Mouse (Mus musculus) liver, embryonic 14.5 days (tissue): ENCODE measurements around the gene Fancd2os. TPM values are rescaled to one million over a fixed set of nuclear protein-coding genes. Genes with fewer than 3 reads are reported as not detected.

Source experiments
- ATAC-seq: fragments of 200-750 bp; cut with Nextera tagmentation; 2 replicates; pipeline ENCODE4 v1.8.0; 2017; ENCODE audit warnings: moderate number of reproducible peaks, mild to moderate bottlenecking, moderate library complexity; ENCODE audit not compliant: insufficient read depth
- DNase-seq, 3 experiments: peaks; one replicate each; pipeline ENCODE4 v3.0.0-alpha.2; 2012 to 2013; ENCODE audit warnings: low read depth in 3 of 3, low spot score in 3 of 3
- H3K27ac ChIP-seq: fragments of 300-500 bp; sonication (generic); 2 replicates; pipeline ENCODE4 v1.5.1; 2014; ENCODE audit warnings: moderate library complexity, mild to moderate bottlenecking, control low read depth, inconsistent platforms
- H3K27me3 ChIP-seq: fragments of 300-500 bp; sonication (generic); 2 replicates; pipeline ENCODE4 v1.6.1; 2014; ENCODE audit warnings: mild to moderate bottlenecking, low read length, moderate library complexity; ENCODE audit not compliant: control insufficient read depth, insufficient read depth
- H3K36me3 ChIP-seq: fragments of 300-500 bp; sonication (generic); replicated peaks from 2 replicates; pipeline ENCODE4 v1.6.1; 2014; ENCODE audit warnings: low read depth; ENCODE audit not compliant: control insufficient read depth, insufficient read depth
- H3K4me1 ChIP-seq, 2 experiments: fragments of 200-500 bp in 1 of 2; fragments of 300-500 bp in 1 of 2; sonication (generic) in 1 of 2; replicated peaks; 2 replicates each; pipeline ENCODE4 v1.6.1; 2012 to 2014; ENCODE audit warnings: antibody characterized with exemption in 1 of 2, inconsistent platforms in 1 of 2, low read length in 1 of 2; ENCODE audit not compliant: control insufficient read depth in 2 of 2, insufficient read depth in 2 of 2
- H3K4me2 ChIP-seq: fragments of 300-500 bp; sonication (generic); 2 replicates; pipeline ENCODE4 v1.6.1; 2014; ENCODE audit warnings: low read depth, mild to moderate bottlenecking, control low read depth, moderate library complexity
- H3K4me3 ChIP-seq, 2 experiments: fragments of 200-500 bp in 1 of 2; fragments of 300-500 bp in 1 of 2; sonication (generic) in 1 of 2; 2 replicates each; pipeline ENCODE4 v1.5.1; 2012 to 2014; ENCODE audit warnings: low read depth in 2 of 2, low read length in 2 of 2, mild to moderate bottlenecking in 2 of 2, control low read depth in 1 of 2, inconsistent platforms in 1 of 2, moderate library complexity in 1 of 2; ENCODE audit not compliant: insufficient read depth in 1 of 2
- H3K9ac ChIP-seq: fragments of 300-500 bp; sonication (generic); replicated peaks from 2 replicates; pipeline ENCODE4 v1.6.1; 2014; ENCODE audit warnings: mild to moderate bottlenecking, control low read depth, moderate library complexity
- H3K9me3 ChIP-seq: fragments of 300-500 bp; sonication (generic); 2 replicates; pipeline ENCODE4 v1.6.1; 2016; ENCODE audit warnings: low read length, mixed read lengths; ENCODE audit not compliant: control insufficient read depth
- CTCF ChIP-seq: IDR thresholded peaks from 2 replicates; pipeline ENCODE4 v1.5.1; 2016; ENCODE audit warnings: antibody characterized with exemption, low read depth, control low read depth
- EP300 ChIP-seq: IDR thresholded peaks from 2 replicates; pipeline ENCODE4 v1.6.1; 2016; ENCODE audit warnings: antibody characterized with exemption, low read depth
- WGBS: fragments of 180-500 bp; shearing (Covaris S2); extraction: QIAGEN DNeasy Blood & Tissue Kit; methylation state at CpG from one replicate; pipeline ENCODE4 v1.1.7; 2014; ENCODE audit not compliant: insufficient replicate concordance; 5-methylcytosine and 5-hydroxymethylcytosine counted together
- polyA plus RNA-seq, 2 experiments: library from polyadenylated mRNA; depleted of rRNA in 1 of 2; stranded (reverse) in 1 of 2; unstranded in 1 of 2; fragments of >200 nt; fragmentation: Nextera tagmentation in 1 of 2; extraction: Ambion mirVana in 1 of 2; gene quantifications; 2 replicates each; pipeline versions ENCODE4 v1.2.1 to v1.2.3; 2012 to 2014

Gene Fancd2os
- polyA plus RNA-seq, 2 experiments, result 0.04 to 0.14 TPM

DNA sequence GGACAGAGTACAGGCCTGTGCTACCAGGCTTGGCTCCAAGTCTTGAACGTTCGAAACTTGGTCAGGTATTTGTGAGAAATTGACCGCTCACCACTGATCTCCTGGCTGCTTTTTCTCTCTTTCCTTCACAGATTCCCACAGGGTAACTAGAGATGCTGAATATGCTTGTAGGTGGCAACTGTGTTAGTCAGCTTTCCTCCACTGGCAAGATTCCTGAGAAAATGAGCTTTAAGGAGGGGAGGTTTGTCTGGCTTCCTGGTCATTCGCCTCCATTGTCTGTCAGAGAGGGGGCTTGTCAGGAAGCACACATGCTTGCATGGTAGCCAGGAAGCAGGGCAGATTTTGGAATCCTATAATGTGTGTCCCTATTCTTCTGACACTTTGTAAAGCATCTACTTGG is 17.5 kb downstream of the Fancd2os start:
- Histone ChIP-seq H3K4me3 (no peak overlapping the region), H3K9ac (no peak overlapping the region), H3K4me1 (no peaks in the 10 kb centered on the region), H3K27ac (no peak overlapping the region), H3K36me3 (peaks cover 3% of the 10 kb centered on the region), H3K9me3 (no peaks in the 10 kb centered on the region), H3K27me3 (no peaks in the 10 kb centered on the region), H3K4me2 (no peak overlapping the region)
- ATAC-seq, result no peak
- TF ChIP-seq EP300, result no peak
- TF ChIP-seq CTCF, result no peak
- 89% methylated on average over 4 of the region's 4 CpGs for WGBS
- no peak for DNase-seq

DNA sequence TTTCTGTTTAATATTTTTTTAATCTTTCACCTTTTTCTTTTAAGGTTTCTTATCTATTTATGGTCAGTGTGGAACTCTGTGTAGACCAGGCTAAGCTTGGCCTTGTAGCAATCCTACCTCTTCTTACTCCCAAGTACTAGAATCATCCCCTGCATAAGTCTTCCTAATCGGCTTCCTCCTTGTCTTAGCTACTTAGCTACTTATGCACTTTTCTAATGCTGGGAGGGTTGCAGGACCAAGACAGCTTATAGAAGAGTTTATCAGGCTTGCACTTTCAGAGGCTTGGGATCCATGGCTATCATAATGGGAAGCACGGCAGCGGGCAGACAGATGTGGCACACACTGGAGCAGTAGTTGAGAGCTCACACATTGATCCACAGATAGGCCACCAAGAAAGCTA is 21.2 kb downstream of the Fancd2os start:
- Histone ChIP-seq H3K9ac (no peak overlapping the region), H3K4me1 (no peaks in the 10 kb centered on the region), H3K27me3 (no peaks in the 10 kb centered on the region), H3K36me3 (peaks cover 19% of the 10 kb centered on the region), H3K4me2 (no peak overlapping the region), H3K4me3 (no peak overlapping the region), H3K27ac (no peak overlapping the region), H3K9me3 (no peaks in the 10 kb centered on the region)
- WGBS, result 84% methylated on average over 3 of the region's 3 CpGs
- ATAC-seq (no peak), DNase-seq (no peak)
- TF ChIP-seq CTCF (no peak), EP300 (no peak)

DNA sequence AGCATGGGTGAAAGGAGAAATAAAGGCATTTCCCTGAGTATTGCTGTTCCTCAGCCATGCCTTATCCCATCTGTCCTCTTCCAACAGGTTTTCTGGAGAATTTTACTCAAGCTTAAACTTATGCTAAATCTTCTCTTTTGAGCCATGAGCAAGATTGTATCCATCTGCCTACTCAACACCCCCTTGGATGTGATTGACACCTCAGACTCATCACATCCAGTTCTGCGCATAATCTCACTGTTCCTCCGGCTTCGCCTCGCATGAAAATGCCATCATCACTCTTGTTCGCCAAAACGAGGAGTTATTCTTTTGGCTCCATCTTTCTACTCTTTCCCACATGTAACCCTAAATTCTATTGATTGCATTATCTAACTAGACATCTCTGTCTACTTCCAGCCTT is 24.5 kb downstream of the Fancd2os start:
- no peak overlapping the region for H3K4me3 ChIP-seq

DNA sequence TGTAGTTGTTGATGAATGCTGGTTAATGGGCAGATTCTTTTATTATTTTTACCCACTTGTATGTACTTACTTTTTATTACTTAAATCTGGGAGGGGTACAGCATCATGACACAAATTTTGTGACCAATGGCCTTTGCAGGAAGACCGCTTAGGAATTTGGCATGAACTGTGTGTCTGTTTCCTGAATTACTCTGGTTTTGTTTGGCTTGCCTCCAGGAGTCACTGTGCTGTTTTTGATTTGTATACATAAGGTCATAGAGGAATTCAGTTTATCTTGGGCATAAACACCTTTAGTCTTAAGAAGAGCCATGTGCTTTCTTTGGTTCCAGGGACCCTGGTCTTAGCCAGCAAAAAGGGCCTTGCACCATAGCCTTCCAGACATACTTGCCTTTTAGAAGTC is 36.0 kb downstream of the Fancd2os start:
- ATAC-seq (no peak), DNase-seq (no peak)
- WGBS, result 92% methylated on average over 1 of the region's 1 CpGs
- Histone ChIP-seq H3K9ac (no peak overlapping the region), H3K27me3 (no peaks in the 10 kb centered on the region), H3K4me3 (no peak overlapping the region), H3K4me1 (no peaks in the 10 kb centered on the region), H3K36me3 (peaks cover 27% of the 10 kb centered on the region), H3K4me2 (no peak overlapping the region), H3K9me3 (no peaks in the 10 kb centered on the region), H3K27ac (no peak overlapping the region)
- TF ChIP-seq CTCF (no peak), EP300 (no peak)

More for the DNA sequence above, 24.5 kb downstream of the Fancd2os start:
- no peak for DNase-seq
- H3K4me1 ChIP-seq, result no peaks in the 10 kb centered on the region
- peaks cover 27% of the 10 kb centered on the region for H3K36me3 ChIP-seq
- no peaks in the 10 kb centered on the region for H3K27me3 ChIP-seq
- no peak overlapping the region for H3K27ac ChIP-seq
- ATAC-seq, result no peak
- TF ChIP-seq CTCF (no peak), EP300 (no peak)
- no peak overlapping the region for H3K4me2 ChIP-seq
- no peaks in the 10 kb centered on the region for H3K9me3 ChIP-seq
- 90% methylated on average over 6 of the region's 6 CpGs for WGBS
- no peak overlapping the region for H3K9ac ChIP-seq

DNA sequence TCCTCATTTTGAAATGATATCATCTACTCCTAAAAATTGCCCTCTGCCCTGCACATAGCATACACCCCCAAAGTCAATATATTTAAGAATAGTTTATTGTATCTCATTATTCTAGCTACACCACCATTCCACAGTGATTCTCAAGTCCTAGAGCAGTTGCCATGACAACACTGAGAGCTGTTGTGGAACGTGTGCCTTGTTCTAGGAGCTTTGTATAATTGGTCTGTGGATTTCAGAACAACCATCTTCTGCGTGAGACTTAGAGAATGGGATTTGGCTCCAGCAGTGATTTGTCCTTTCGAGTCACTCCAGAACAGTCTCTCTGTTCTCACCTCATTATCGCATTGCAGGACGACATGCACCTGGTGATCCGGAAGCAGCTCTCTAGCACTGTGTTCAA is 40.8 kb downstream of the Fancd2os start:
- no peak for TF ChIP-seq CTCF
- no peak for TF ChIP-seq EP300
- Histone ChIP-seq H3K4me2 (no peak overlapping the region), H3K4me3 (no peak overlapping the region), H3K9ac (no peak overlapping the region), H3K4me1 (no peaks in the 10 kb centered on the region), H3K27me3 (no peaks in the 10 kb centered on the region), H3K36me3 (peaks cover 24% of the 10 kb centered on the region), H3K9me3 (no peaks in the 10 kb centered on the region), H3K27ac (no peak overlapping the region)
- WGBS, result 86% methylated on average over 6 of the region's 6 CpGs
- DNase-seq (no peak), ATAC-seq (no peak)

Other genes with a start within 250 kb of the Fancd2os start
- gene Tada3, start 222.8 kb downstream of the Fancd2os start, polyA plus RNA-seq (2012; rRNA removed), result 10.3 and 15.1 TPM in 2 replicates
- gene Tada3, start 222.8 kb downstream of the Fancd2os start, polyA plus RNA-seq (2014; fragmentation: Nextera tagmentation; extraction: Ambion mirVana), result 15.6 and 18.7 TPM in 2 replicates
- gene Arpc4, start 222.6 kb downstream of the Fancd2os start, polyA plus RNA-seq (2012; rRNA removed), result 37.2 and 43.7 TPM in 2 replicates
- gene Arpc4, start 222.6 kb downstream of the Fancd2os start, polyA plus RNA-seq (2014; fragmentation: Nextera tagmentation; extraction: Ambion mirVana), result 102 and 103 TPM in 2 replicates
- 1.6 and 2.3 TPM in 2 replicates for gene Ttll3, start 211.5 kb downstream of the Fancd2os start, polyA plus RNA-seq (2012; rRNA removed)
- gene Ttll3, start 211.5 kb downstream of the Fancd2os start, polyA plus RNA-seq (2014; fragmentation: Nextera tagmentation; extraction: Ambion mirVana), result 0.41 and 0.44 TPM in 2 replicates
- gene Rpusd3, start 181.4 kb downstream of the Fancd2os start, polyA plus RNA-seq (2012; rRNA removed), result 8.1 and 12.8 TPM in 2 replicates
- gene Rpusd3, start 181.4 kb downstream of the Fancd2os start, polyA plus RNA-seq (2014; fragmentation: Nextera tagmentation; extraction: Ambion mirVana), result 8.6 and 11.0 TPM in 2 replicates
- gene Cidec, start 165.0 kb downstream of the Fancd2os start, polyA plus RNA-seq (2012; rRNA removed), result 0.02 TPM in 2 replicates
- gene Cidec, start 165.0 kb downstream of the Fancd2os start, polyA plus RNA-seq (2014; fragmentation: Nextera tagmentation; extraction: Ambion mirVana), result 0.13 TPM in 1 of 2 replicates, not detected in the other
- 23.1 and 24.3 TPM in 2 replicates for gene Jagn1, start 158.1 kb downstream of the Fancd2os start, polyA plus RNA-seq (2012; rRNA removed)
- gene Jagn1, start 158.1 kb downstream of the Fancd2os start, polyA plus RNA-seq (2014; fragmentation: Nextera tagmentation; extraction: Ambion mirVana), result 27.0 and 31.7 TPM in 2 replicates
- 0.11 and 0.24 TPM in 2 replicates for gene Il17re, start 142.2 kb downstream of the Fancd2os start, polyA plus RNA-seq (2012; rRNA removed)
- 0.08 TPM in 1 of 2 replicates, not detected in the other for gene Il17re, start 142.2 kb downstream of the Fancd2os start, polyA plus RNA-seq (2014; fragmentation: Nextera tagmentation; extraction: Ambion mirVana)
- gene Il17rc, start 129.3 kb downstream of the Fancd2os start, polyA plus RNA-seq (2012; rRNA removed), result 3.4 and 4.3 TPM in 2 replicates
- gene Il17rc, start 129.3 kb downstream of the Fancd2os start, polyA plus RNA-seq (2014; fragmentation: Nextera tagmentation; extraction: Ambion mirVana), result 3.4 and 5.6 TPM in 2 replicates
- 2.7 and 3.1 TPM in 2 replicates for gene Creld1, start 117.4 kb downstream of the Fancd2os start, polyA plus RNA-seq (2012; rRNA removed)
- gene Creld1, start 117.4 kb downstream of the Fancd2os start, polyA plus RNA-seq (2014; fragmentation: Nextera tagmentation; extraction: Ambion mirVana), result 3.9 and 5.1 TPM in 2 replicates
- gene Prrt3, start 98.8 kb downstream of the Fancd2os start, polyA plus RNA-seq (2012; rRNA removed), result not detected in 2 replicates
- not detected in 2 replicates for gene Prrt3, start 98.8 kb downstream of the Fancd2os start, polyA plus RNA-seq (2014; fragmentation: Nextera tagmentation; extraction: Ambion mirVana)
- gene Emc3, start 69.1 kb downstream of the Fancd2os start, polyA plus RNA-seq (2012; rRNA removed), result 16.3 and 20.7 TPM in 2 replicates
- gene Emc3, start 69.1 kb downstream of the Fancd2os start, polyA plus RNA-seq (2014; fragmentation: Nextera tagmentation; extraction: Ambion mirVana), result 39.4 and 41.5 TPM in 2 replicates
- gene Fancd2, start 69.0 kb downstream of the Fancd2os start, polyA plus RNA-seq (2012; rRNA removed), result 6.9 and 8.4 TPM in 2 replicates
- gene Fancd2, start 69.0 kb downstream of the Fancd2os start, polyA plus RNA-seq (2014; fragmentation: Nextera tagmentation; extraction: Ambion mirVana), result 9.1 and 10.7 TPM in 2 replicates
- 66.6 and 71.1 TPM in 2 replicates for gene Brk1, start 4.1 kb upstream of the Fancd2os start, polyA plus RNA-seq (2012; rRNA removed)
- 86.4 and 88.8 TPM in 2 replicates for gene Brk1, start 4.1 kb upstream of the Fancd2os start, polyA plus RNA-seq (2014; fragmentation: Nextera tagmentation; extraction: Ambion mirVana)
- 3.9 and 5.0 TPM in 2 replicates for gene Vhl, start 23.2 kb upstream of the Fancd2os start, polyA plus RNA-seq (2012; rRNA removed)
- 7.4 and 8.0 TPM in 2 replicates for gene Vhl, start 23.2 kb upstream of the Fancd2os start, polyA plus RNA-seq (2014; fragmentation: Nextera tagmentation; extraction: Ambion mirVana)
- gene Irak2, start 37.8 kb upstream of the Fancd2os start, polyA plus RNA-seq (2012; rRNA removed), result 19.1 and 27.0 TPM in 2 replicates
- 4.9 and 7.0 TPM in 2 replicates for gene Irak2, start 37.8 kb upstream of the Fancd2os start, polyA plus RNA-seq (2014; fragmentation: Nextera tagmentation; extraction: Ambion mirVana)
- 10.6 and 15.4 TPM in 2 replicates for gene Tatdn2, start 96.3 kb upstream of the Fancd2os start, polyA plus RNA-seq (2012; rRNA removed)
- gene Tatdn2, start 96.3 kb upstream of the Fancd2os start, polyA plus RNA-seq (2014; fragmentation: Nextera tagmentation; extraction: Ambion mirVana), result 1.0 and 1.3 TPM in 2 replicates
- gene Ghrl, start 119.2 kb upstream of the Fancd2os start, polyA plus RNA-seq (2012; rRNA removed), result 0.11 and 0.18 TPM in 2 replicates
- 0.29 TPM in 1 of 2 replicates, not detected in the other for gene Ghrl, start 119.2 kb upstream of the Fancd2os start, polyA plus RNA-seq (2014; fragmentation: Nextera tagmentation; extraction: Ambion mirVana)
- 75.5 and 93.7 TPM in 2 replicates for gene Sec13, start 140.0 kb upstream of the Fancd2os start, polyA plus RNA-seq (2012; rRNA removed)
- gene Sec13, start 140.0 kb upstream of the Fancd2os start, polyA plus RNA-seq (2014; fragmentation: Nextera tagmentation; extraction: Ambion mirVana), result 114 and 118 TPM in 2 replicates